Mouse (Mus musculus) layer of hippocampus, postnatal 36 days (tissue): ENCODE measurements at regions not wholly inside any gene's neighbourhood (a gene's known extent, or its start where the extent isn't known, plus 50 kb on each side); places are given as distances from the start of the nearest gene placed in this dataset.
"Not testable (repeated sequence)": the region's sequence is repeated elsewhere in the genome, so short reads cannot be mapped to it uniquely, and the experiment has no call there.

Source experiments
- DNase-seq, 2 experiments: peaks; one replicate each; pipeline ENCODE4 v3.0.0; 2022

GRCm38 (mm10) chr9:82300046-82300445 is 436.6 kb downstream of the Mei4 start:
- no peak for DNase-seq

GRCm38 (mm10) chr9:82306285-82306684 is 442.8 kb downstream of the Mei4 start:
- no peak for DNase-seq

DNA sequence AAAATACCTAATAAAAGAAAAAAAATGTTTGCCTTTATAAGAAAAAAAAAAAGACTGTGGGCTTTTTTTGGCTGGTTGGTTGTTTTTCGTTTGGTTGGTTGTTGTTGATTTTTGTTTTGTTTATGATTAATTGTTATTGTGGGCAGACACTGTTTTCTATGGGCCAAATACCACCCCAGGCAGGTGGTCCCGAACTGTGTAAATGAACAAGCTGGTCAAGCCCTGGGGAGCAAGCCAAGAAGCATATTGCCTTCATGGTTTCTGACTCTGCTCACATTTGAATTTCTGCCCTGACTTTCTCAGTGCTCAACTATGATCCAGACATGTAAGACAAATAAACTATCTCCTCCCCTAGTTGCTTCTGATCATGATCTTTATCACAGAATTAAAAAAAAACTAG is 449.0 kb downstream of the Mei4 start:
- no peak for DNase-seq

DNA sequence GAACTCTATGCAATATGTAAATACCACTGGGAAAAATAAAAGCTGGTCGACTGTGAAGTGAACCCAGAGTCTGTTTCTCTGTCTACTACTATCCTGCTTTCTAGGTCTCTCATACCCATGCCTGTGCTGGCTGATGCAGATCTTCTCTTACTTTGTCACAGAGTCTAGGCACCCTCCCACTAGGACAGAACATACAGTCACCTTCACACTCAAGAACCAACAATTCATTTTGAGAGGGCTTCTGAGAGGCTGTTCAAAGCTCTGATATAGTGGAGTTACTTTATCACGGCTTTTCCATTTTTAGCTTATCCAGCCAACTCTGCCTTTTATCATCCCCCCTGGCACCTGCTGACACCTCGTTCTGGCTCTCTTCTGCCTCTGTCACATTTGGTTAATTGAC is 477.0 kb downstream of the Mei4 start:
- DNase-seq: no peak

DNA sequence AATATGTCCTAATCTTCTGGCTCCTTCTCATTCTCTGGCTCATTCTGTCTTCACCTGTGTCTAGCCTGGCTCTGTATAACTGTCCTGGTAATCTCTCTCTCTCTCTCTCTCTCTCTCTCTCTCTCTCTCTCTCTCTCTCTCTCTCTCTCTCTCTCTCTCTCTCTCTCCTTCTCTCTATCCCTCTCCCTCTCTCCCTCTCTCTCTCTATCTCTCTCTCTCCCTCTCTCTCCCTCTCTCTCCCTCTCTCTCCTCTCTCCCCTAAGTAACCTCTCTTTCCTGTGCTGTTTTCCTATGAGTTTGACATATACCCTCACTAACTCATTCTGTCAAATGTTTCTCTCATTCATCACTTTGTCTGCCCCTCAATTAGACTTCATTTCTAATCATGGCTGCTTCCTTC is 478.6 kb upstream of the Irak1bp1 start:
- DNase-seq: not testable (repeated sequence)

- no peak for DNase-seq
Measured at GRCm38 (mm10) chr9:82359573-82359972, 469.8 kb upstream of the Irak1bp1 start.

- peak in 1 of 2 experiments; percentile 2 for DNase-seq
Measured at GRCm38 (mm10) chr9:82402355-82402754, 427.0 kb upstream of the Irak1bp1 start.

DNA sequence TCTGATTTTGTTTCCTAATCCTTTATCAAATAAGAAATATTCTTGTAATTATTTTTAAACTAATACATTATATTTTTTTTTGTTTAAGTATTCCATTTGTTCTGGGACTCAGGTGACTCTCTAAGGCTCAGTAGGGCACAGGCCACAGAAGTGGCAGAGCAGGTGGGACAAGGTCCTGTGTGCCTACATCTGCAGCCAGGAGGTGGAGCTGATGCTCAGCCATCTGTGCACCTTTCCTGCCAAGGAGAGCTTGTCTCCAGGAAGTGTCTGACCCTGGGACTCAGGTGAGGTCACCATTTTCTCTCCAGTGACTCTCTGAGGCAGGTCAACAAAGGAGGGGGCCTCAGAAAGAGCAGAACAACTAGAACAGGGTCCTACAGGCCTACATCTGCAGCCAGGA is 425.3 kb upstream of the Irak1bp1 start:
- DNase-seq: no peak

- no peak for DNase-seq
Measured at GRCm38 (mm10) chr9:82407177-82407576, 422.2 kb upstream of the Irak1bp1 start.

DNA sequence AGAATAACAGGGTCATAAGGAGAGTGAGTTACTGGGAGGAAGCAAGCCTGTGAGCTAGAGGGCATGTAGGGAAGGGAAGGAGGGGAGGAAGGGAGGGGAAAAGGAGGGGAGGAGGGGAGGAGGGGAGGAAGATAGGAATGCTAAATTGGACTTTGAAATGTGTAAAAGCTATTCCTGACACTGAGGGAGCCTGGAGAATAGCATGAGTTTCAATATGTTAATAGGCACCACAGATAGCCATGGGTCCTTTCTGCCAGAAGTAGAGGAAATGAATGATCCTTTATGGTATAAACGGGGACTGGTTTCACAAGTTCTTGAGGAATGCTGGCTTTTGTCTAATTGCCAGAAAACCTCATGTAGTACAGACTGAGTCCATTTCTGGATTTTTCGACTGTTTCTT is 420.4 kb upstream of the Irak1bp1 start:
- no peak for DNase-seq
